Mouse (Mus musculus) myocyte (in vitro differentiated cells): ENCODE data around the gene Fkbp5. TPM values are rescaled to one million over a fixed set of nuclear protein-coding genes. Genes with fewer than 3 reads are reported as not detected.

Experiments
- H3K27me3 ChIP-seq: one replicate; pipeline ENCODE4 v1.6.1; 2011; ENCODE audit not compliant: control insufficient read depth, insufficient read depth, insufficient read length
- H3K36me3 ChIP-seq: one replicate; pipeline ENCODE4 v1.6.1; 2011; ENCODE audit not compliant: control insufficient read depth, insufficient read depth
- H3K4me2 ChIP-seq: one replicate; pipeline ENCODE4 v1.6.1; 2011; ENCODE audit warnings: low read depth, control low read depth
- H3K4me3 ChIP-seq: one replicate; pipeline ENCODE4 v1.5.1; 2011; ENCODE audit warnings: mild to moderate bottlenecking, control low read depth, moderate library complexity
- H3K79me2 ChIP-seq: one replicate; pipeline ENCODE4 v1.6.1; 2011; ENCODE audit not compliant: control insufficient read depth, insufficient read depth
- H3ac ChIP-seq: one replicate; pipeline ENCODE4 v1.6.1; 2011; ENCODE audit not compliant: control insufficient read depth, insufficient read length
- CEBPB ChIP-seq: IDR thresholded peaks from 2 replicates; pipeline ENCODE4 v1.6.1; 2011; ENCODE audit warnings: mild to moderate bottlenecking, moderate library complexity; ENCODE audit not compliant: poor library complexity, insufficient read depth, severe bottlenecking
- E2F4 ChIP-seq: IDR thresholded peaks from one replicate; pipeline ENCODE4 v1.6.1; 2011; ENCODE audit warnings: mild to moderate bottlenecking, control low read depth, moderate library complexity; ENCODE audit not compliant: insufficient read depth
- MAX ChIP-seq: IDR thresholded peaks from one replicate; pipeline ENCODE4 v1.6.1; 2011; ENCODE audit warnings: low read depth, mild to moderate bottlenecking, control low read depth
- MYOD1 ChIP-seq, 3 experiments: IDR thresholded peaks; one replicate each; pipeline ENCODE4 v1.6.1; 2011; ENCODE audit warnings: control low read depth in 2 of 3, low read depth in 2 of 3, mild to moderate bottlenecking in 2 of 3, moderate library complexity in 1 of 3; ENCODE audit not compliant: insufficient read length in 2 of 3, control insufficient read depth in 1 of 3
- MYOG ChIP-seq, 3 experiments: IDR thresholded peaks; one replicate each; pipeline ENCODE4 v1.6.1; 2011; ENCODE audit warnings: control low read depth in 2 of 3, low read depth in 2 of 3, mild to moderate bottlenecking in 2 of 3; ENCODE audit not compliant: insufficient read length in 2 of 3, control insufficient read depth in 1 of 3, insufficient read depth in 1 of 3
- POLR2A ChIP-seq: IDR thresholded peaks from one replicate; pipeline ENCODE4 v1.6.1; 2011; ENCODE audit warnings: low read depth, mild to moderate bottlenecking, control low read depth, moderate library complexity; ENCODE audit not compliant: insufficient read length
- POLR2AphosphoS2 ChIP-seq: IDR thresholded peaks from one replicate; pipeline ENCODE4 v1.6.1; 2011; ENCODE audit warnings: low read depth, control low read depth; ENCODE audit not compliant: insufficient read length
- REST ChIP-seq: IDR thresholded peaks from one replicate; pipeline ENCODE4 v1.6.1; 2011; ENCODE audit warnings: mild to moderate bottlenecking, control low read depth, moderate library complexity; ENCODE audit not compliant: insufficient read depth, insufficient read length
- SRF ChIP-seq: IDR thresholded peaks from one replicate; pipeline ENCODE4 v1.6.1; 2011; ENCODE audit warnings: low read depth; ENCODE audit not compliant: control insufficient read depth, insufficient read length
- TCF12 ChIP-seq: IDR thresholded peaks from one replicate; pipeline ENCODE4 v1.6.1; 2011; ENCODE audit warnings: mild to moderate bottlenecking, control low read depth; ENCODE audit not compliant: poor library complexity, insufficient read depth, severe bottlenecking
- TCF3 ChIP-seq: IDR thresholded peaks from one replicate; pipeline ENCODE4 v1.6.1; 2011; ENCODE audit warnings: low read depth, control low read depth; ENCODE audit not compliant: insufficient read length
- USF1 ChIP-seq: IDR thresholded peaks from one replicate; pipeline ENCODE4 v1.6.1; 2011; ENCODE audit warnings: low read depth, mild to moderate bottlenecking, control low read depth, moderate library complexity
- polyA plus RNA-seq: library from polyadenylated mRNA; unstranded; fragments of >200 nt; fragmentation: generic; extraction: Trizol; gene quantifications from one replicate; pipeline ENCODE4 v1.2.1, GENCODE M21; 2012; ENCODE audit warnings: missing spikeins

The Fkbp5 gene
- polyA plus RNA-seq, 1 experiment: 11.6 TPM

- no peaks in the 10 kb centered on the region for H3K36me3 ChIP-seq
- no peaks in the 10 kb centered on the region for H3K79me2 ChIP-seq
- no peak overlapping the region for H3ac ChIP-seq
- H3K4me2 ChIP-seq: no peak overlapping the region
- TF ChIP-seq USF1 (no peak), CEBPB (no peak), MYOD1 (IDR thresholded peaks at IDR 0.05; ENCODE audit: control insufficient read depth in 1 of 3, insufficient read length in 2 of 3, low read depth in 2 of 3) (no peak), TCF12 (no peak), MYOG (IDR thresholded peaks at IDR 0.05; ENCODE audit: control insufficient read depth in 1 of 3, insufficient read depth in 1 of 3, insufficient read length in 2 of 3, low read depth in 2 of 3) (no peak)
- no peaks in the 10 kb centered on the region for H3K27me3 ChIP-seq
- no peak overlapping the region for H3K4me3 ChIP-seq
These were observed 9.8 kb downstream of the Fkbp5 start for GRCm38 (mm10) chr17:28507496-28507895.

DNA sequence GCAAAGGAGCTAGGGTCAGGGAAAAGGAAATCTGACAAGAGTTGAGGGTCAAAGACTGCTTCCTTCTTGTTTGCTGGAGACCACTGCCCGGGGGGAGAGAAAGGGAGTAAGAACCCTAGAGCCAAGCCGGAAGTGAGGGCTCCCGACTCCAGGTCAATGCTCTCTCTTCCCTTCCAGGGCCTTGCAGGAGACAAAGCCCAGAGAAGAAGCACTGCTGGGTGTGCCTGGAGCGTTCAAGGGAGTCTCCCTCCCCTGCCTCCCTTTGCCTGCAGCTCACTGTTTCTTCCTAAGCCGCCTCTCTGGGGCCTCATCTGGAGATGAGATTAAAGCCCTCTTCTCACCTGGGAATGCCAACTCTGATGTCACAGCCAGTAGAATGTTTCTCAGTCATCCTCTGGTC, 10.4 kb downstream of the Fkbp5 start:
- Histone ChIP-seq H3K36me3 (no peaks in the 10 kb centered on the region), H3K27me3 (no peaks in the 10 kb centered on the region), H3K79me2 (no peaks in the 10 kb centered on the region), H3ac (no peak overlapping the region), H3K4me2 (no peak overlapping the region), H3K4me3 (no peak overlapping the region)
- no peak for TF ChIP-seq CEBPB
- TF ChIP-seq TCF3: no peak
- TF ChIP-seq REST: no peak
- no peak for TF ChIP-seq MAX
- TF ChIP-seq POLR2A: no peak
- no peak for TF ChIP-seq E2F4
- no peak for TF ChIP-seq MYOD1 (IDR thresholded peaks at IDR 0.05; ENCODE audit: control insufficient read depth in 1 of 3, insufficient read length in 2 of 3, low read depth in 2 of 3)
- no peak for TF ChIP-seq TCF12

DNA sequence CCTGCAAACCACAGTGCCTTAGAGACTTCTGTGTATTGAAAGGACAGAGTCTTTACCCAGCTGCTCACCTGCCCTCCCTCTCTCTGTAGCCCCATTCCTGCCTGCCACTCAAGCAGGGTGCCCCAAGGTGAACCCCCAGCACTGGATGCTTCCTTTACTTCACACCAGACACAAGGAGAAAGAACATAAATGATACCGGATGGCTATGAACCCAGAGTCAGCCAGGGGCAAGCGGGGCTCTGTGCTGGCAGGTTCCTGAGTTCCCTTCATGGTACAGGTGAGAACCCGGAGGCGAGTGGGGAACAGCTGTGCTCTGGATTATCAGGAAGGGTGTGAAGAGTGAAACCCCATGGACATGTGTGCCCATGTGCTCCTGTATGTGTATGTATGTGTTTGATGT, 11.7 kb downstream of the Fkbp5 start:
- Histone ChIP-seq H3K4me3 (no peak overlapping the region), H3K79me2 (no peaks in the 10 kb centered on the region), H3K4me2 (no peak overlapping the region), H3K36me3 (no peaks in the 10 kb centered on the region), H3ac (no peak overlapping the region), H3K27me3 (no peaks in the 10 kb centered on the region)
- no peak for TF ChIP-seq MAX

- Histone ChIP-seq H3K79me2 (no peaks in the 10 kb centered on the region), H3K27me3 (no peaks in the 10 kb centered on the region), H3K4me3 (no peak overlapping the region), H3K36me3 (no peaks in the 10 kb centered on the region), H3K4me2 (no peak overlapping the region), H3ac (no peak overlapping the region)
- TF ChIP-seq CEBPB (no peak), MYOD1 (IDR thresholded peaks at IDR 0.05; ENCODE audit: control insufficient read depth in 1 of 3, insufficient read length in 2 of 3, low read depth in 2 of 3) (no peak), POLR2AphosphoS2 (no peak), MAX (no peak), TCF3 (no peak), REST (no peak), SRF (no peak), USF1 (no peak), TCF12 (no peak)
These were observed 13.1 kb downstream of the Fkbp5 start for GRCm38 (mm10) chr17:28504182-28504581.

- H3K79me2 ChIP-seq: no peaks in the 10 kb centered on the region
These were observed 15.0 kb downstream of the Fkbp5 start for GRCm38 (mm10) chr17:28502196-28502821.

GRCm38 (mm10) chr17:28500465-28500864, 16.9 kb downstream of the Fkbp5 start:
- no peaks in the 10 kb centered on the region for H3K36me3 ChIP-seq
- no peaks in the 10 kb centered on the region for H3K27me3 ChIP-seq
- no peak overlapping the region for H3ac ChIP-seq
- H3K4me3 ChIP-seq: no peak overlapping the region
- no peak for TF ChIP-seq USF1
- no peak for TF ChIP-seq TCF3
- TF ChIP-seq TCF12: no peak
- no peak for TF ChIP-seq POLR2AphosphoS2
- H3K4me2 ChIP-seq: no peak overlapping the region
- no peaks in the 10 kb centered on the region for H3K79me2 ChIP-seq

More at GRCm38 (mm10) chr17:28502196-28502821, 15.0 kb downstream of the Fkbp5 start:
- Histone ChIP-seq H3K36me3 (no peaks in the 10 kb centered on the region), H3K4me3 (no peak overlapping the region), H3K4me2 (no peak overlapping the region), H3K27me3 (no peaks in the 10 kb centered on the region), H3ac (no peak overlapping the region)
- TF ChIP-seq USF1 (no peak), E2F4 (no peak), CEBPB (no peak), MYOG (IDR thresholded peaks at IDR 0.05; ENCODE audit: control insufficient read depth in 1 of 3, insufficient read depth in 1 of 3, insufficient read length in 2 of 3, low read depth in 2 of 3) (no peak), TCF3 (no peak)
